Mouse (Mus musculus) embryonic facial prominence, embryonic 12.5 days (tissue): ENCODE data around the gene Cpt1c. TPM values are rescaled to one million over a fixed set of nuclear protein-coding genes. Genes with fewer than 3 reads are reported as not detected.

Source experiments
- microRNA-seq: library from miRNA; unstranded; fragments of <30 nt; microRNA quantifications from one replicate; pipeline ENCODE4, GENCODE M21; 2017
- polyA plus RNA-seq: library from polyadenylated mRNA; unstranded; fragments of >200 nt; fragmentation: Nextera tagmentation; extraction: Ambion mirVana; gene quantifications from 2 replicates; pipeline ENCODE4 v1.2.1, GENCODE M21; 2016

Gene Cpt1c
- polyA plus RNA-seq, 1 experiment from 2014 or later, result 32.9 TPM

Small RNA genes within 50 kb of the gene (microRNA-seq; reads per million reads assigned to microRNA genes)
- gene Mir7054, result 1.3 reads per million

Other genes with a start within 250 kb of the Cpt1c start
- gene Vrk3, start 226.4 kb downstream of the Cpt1c start, polyA plus RNA-seq, result 36.4 and 36.7 TPM in 2 replicates
- 2.3 and 2.6 TPM in 2 replicates for gene Zfp473, start 223.8 kb downstream of the Cpt1c start, polyA plus RNA-seq
- gene Nup62, start 158.8 kb downstream of the Cpt1c start, polyA plus RNA-seq, result 102 and 104 TPM in 2 replicates
- gene Il4i1, start 158.5 kb downstream of the Cpt1c start, polyA plus RNA-seq, result 1.2 and 2.5 TPM in 2 replicates
- gene Atf5, start 158.2 kb downstream of the Cpt1c start, polyA plus RNA-seq, result 5.3 and 5.8 TPM in 2 replicates
- gene Akt1s1, start 125.9 kb downstream of the Cpt1c start, polyA plus RNA-seq, result 116 and 120 TPM in 2 replicates
- gene Tbc1d17, start 125.8 kb downstream of the Cpt1c start, polyA plus RNA-seq, result 94.3 and 105 TPM in 2 replicates
- gene Pnkp, start 117.7 kb downstream of the Cpt1c start, polyA plus RNA-seq, result 29.0 and 30.4 TPM in 2 replicates
- gene Ptov1, start 105.1 kb downstream of the Cpt1c start, polyA plus RNA-seq, result 696 and 750 TPM in 2 replicates
- gene Med25, start 82.1 kb downstream of the Cpt1c start, polyA plus RNA-seq, result 113 and 123 TPM in 2 replicates
- 22.4 and 23.3 TPM in 2 replicates for gene Fuz, start 78.8 kb downstream of the Cpt1c start, polyA plus RNA-seq
- gene Ap2a1, start 45.4 kb downstream of the Cpt1c start, polyA plus RNA-seq, result 76.3 and 84.7 TPM in 2 replicates
- gene Tsks, start 31.6 kb downstream of the Cpt1c start, polyA plus RNA-seq, result 0.11 and 0.19 TPM in 2 replicates
- gene Prmt1, start 11.7 kb upstream of the Cpt1c start, polyA plus RNA-seq, result 660 and 677 TPM in 2 replicates
- 93.3 and 95.7 TPM in 2 replicates for gene Irf3, start 22.8 kb upstream of the Cpt1c start, polyA plus RNA-seq
- gene Bcl2l12, start 23.9 kb upstream of the Cpt1c start, polyA plus RNA-seq, result 79.9 and 83.5 TPM in 2 replicates
- 43.8 and 47.7 TPM in 2 replicates for gene Scaf1, start 41.5 kb upstream of the Cpt1c start, polyA plus RNA-seq
- 23.6 and 26.1 TPM in 2 replicates for gene Rras, start 43.1 kb upstream of the Cpt1c start, polyA plus RNA-seq
- 13.7 and 16.8 TPM in 2 replicates for gene Prr12, start 78.0 kb upstream of the Cpt1c start, polyA plus RNA-seq
- gene Nosip, start 87.6 kb upstream of the Cpt1c start, polyA plus RNA-seq, result 63.0 and 64.4 TPM in 2 replicates
- 23.9 and 25.0 TPM in 2 replicates for gene Prrg2, start 87.8 kb upstream of the Cpt1c start, polyA plus RNA-seq
- 302 and 306 TPM in 2 replicates for gene Rcn3, start 117.4 kb upstream of the Cpt1c start, polyA plus RNA-seq
- gene Fcgrt, start 129.0 kb upstream of the Cpt1c start, polyA plus RNA-seq, result 25.8 and 26.0 TPM in 2 replicates
- gene Rps11, start 149.6 kb upstream of the Cpt1c start, polyA plus RNA-seq, result 1,448 and 1,491 TPM in 2 replicates
- 1,339 and 1,342 TPM in 2 replicates for gene Rpl13a, start 153.9 kb upstream of the Cpt1c start, polyA plus RNA-seq
- 0.22 and 0.27 TPM in 2 replicates for gene Gm45713, start 161.4 kb upstream of the Cpt1c start, polyA plus RNA-seq
- 0.67 and 1.1 TPM in 2 replicates for gene Flt3l, start 161.6 kb upstream of the Cpt1c start, polyA plus RNA-seq
- 90.4 and 93.0 TPM in 2 replicates for gene Pih1d1, start 179.5 kb upstream of the Cpt1c start, polyA plus RNA-seq
- gene Aldh16a1, start 179.7 kb upstream of the Cpt1c start, polyA plus RNA-seq, result 43.8 and 45.2 TPM in 2 replicates
- gene Slc17a7, start 189.1 kb upstream of the Cpt1c start, polyA plus RNA-seq, result 0.73 and 0.79 TPM in 2 replicates
- 0.39 and 0.56 TPM in 2 replicates for gene Gfy, start 204.7 kb upstream of the Cpt1c start, polyA plus RNA-seq
- not detected in 2 replicates for gene Pth2, start 206.1 kb upstream of the Cpt1c start, polyA plus RNA-seq
- gene Ccdc155, start 230.0 kb upstream of the Cpt1c start, polyA plus RNA-seq, result 0.94 and 1.7 TPM in 2 replicates
- gene Dkkl1, start 237.3 kb upstream of the Cpt1c start, polyA plus RNA-seq, result 1.4 and 2.3 TPM in 2 replicates
- gene Tead2, start 240.9 kb upstream of the Cpt1c start, polyA plus RNA-seq, result 277 and 295 TPM in 2 replicates